Mouse (Mus musculus) ovary, postnatal 36 days (tissue): Measurements from ENCODE around the gene Lgr4.
"Not testable (repeated sequence)": the region's sequence is repeated elsewhere in the genome, so short reads cannot be mapped to it uniquely, and the experiment has no call there.

Experiments used
- DNase-seq: peaks from one replicate; pipeline ENCODE4 v3.0.0; 2022; ENCODE audit warnings: low spot score, mixed read lengths

The Lgr4 gene

DNA sequence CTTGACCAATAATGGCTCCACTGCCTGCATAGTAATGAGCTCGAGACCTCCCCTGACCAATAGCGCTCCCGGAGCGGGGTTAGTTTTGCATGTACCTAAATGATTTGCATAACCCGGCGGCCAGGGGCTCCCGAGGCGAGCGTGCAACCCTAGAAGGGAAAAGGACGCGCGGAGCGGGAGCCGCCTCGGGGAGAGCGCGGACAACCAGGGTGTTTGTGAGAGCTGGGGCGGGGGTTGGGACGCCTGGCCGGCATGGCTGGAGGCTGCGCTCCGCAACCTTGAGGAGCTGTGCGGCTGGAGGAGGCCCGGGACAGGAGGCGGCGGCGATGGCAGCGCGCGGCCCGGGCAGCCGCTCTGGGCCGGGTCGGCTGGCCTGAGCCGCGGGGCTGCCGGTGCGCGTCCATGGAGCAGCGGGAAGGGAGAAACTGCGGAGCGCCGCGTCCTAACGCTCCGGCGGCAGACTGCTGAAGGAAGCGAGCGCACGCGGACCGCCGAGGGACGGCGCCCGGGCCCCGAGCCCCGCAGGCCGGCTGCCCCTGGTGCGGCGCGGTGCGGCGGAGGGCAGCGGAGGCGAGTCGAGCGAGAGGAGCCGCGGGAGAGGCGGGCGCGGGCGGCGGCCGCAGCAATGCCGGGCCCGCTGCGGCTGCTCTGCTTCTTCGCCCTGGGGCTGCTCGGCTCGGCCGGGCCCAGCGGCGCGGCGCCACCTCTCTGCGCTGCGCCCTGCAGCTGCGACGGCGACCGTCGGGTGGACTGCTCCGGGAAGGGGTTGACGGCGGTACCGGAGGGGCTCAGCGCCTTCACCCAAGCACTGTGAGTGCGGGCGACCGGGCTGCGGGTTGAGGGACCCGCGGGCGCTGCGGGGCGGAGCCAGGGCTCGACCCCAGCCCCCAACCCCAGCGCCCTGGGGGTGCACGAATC, at the start of gene Lgr4:
Lgr4 (plus strand) TSS at position 152 of the 918 bp plus-strand sequence.
- peak; percentile 98 for DNase-seq

GRCm38 (mm10) chr2:109879429-109879828, 38.0 kb upstream of the Lgr4 start:
- DNase-seq: not testable (repeated sequence)

DNA sequence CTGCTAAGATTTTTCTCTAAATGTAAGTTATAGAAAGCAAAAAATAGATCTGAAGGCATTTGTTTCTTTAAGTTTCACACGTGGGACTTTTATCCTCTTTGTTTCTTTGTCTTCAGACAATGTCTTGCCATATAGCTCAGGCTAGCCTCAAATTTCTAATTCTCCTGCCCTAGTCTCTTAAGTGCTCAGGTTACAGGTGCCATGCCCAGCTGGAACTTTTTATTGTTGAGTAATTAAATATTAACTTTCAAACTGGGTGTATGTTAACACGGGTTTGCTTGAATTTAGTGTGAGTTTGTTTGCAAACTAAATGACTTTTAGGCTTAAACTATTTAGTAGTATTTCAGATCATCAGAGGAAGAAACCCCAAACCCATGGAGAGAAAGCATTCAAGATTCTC, 36.3 kb upstream of the Lgr4 start:
- no peak for DNase-seq

- no peak for DNase-seq
Observed at GRCm38 (mm10) chr2:109881625-109882024, 35.8 kb upstream of the Lgr4 start.

GRCm38 (mm10) chr2:109884106-109884505, 33.3 kb upstream of the Lgr4 start:
- no peak for DNase-seq

- DNase-seq: no peak
Observed at GRCm38 (mm10) chr2:109884507-109884906, 32.9 kb upstream of the Lgr4 start.

- DNase-seq: no peak
Observed at GRCm38 (mm10) chr2:109890068-109890467, 27.4 kb upstream of the Lgr4 start.

- DNase-seq: peak; percentile 90
Observed at GRCm38 (mm10) chr2:109890597-109890996, 26.9 kb upstream of the Lgr4 start, which contains the start of gene Lin7c. Lin7c (plus strand) TSS chr2:109890853.

GRCm38 (mm10) chr2:109891031-109891430, 26.4 kb upstream of the Lgr4 start:
- no peak for DNase-seq

DNA sequence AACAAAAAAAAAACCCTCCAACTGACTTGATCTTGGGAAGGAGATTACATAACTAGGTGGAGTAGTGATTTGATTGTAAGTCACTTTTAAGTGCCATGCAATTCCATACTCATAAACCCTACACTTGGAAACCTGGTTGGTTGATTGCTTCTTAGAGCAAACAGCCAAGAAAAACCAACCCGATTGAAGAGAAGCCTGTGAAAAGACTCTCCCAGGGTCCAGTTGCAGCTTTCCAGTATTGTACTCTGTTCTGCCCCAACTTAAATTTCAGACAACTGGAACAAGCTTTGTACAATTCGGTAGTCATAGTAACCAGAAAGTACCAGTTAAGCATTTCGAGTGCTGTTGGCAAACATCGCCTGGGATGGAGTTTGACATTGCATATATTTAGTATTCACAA, 26.0 kb upstream of the Lgr4 start:
- no peak for DNase-seq

- DNase-seq: no peak
Observed at GRCm38 (mm10) chr2:109896311-109896710, 21.1 kb upstream of the Lgr4 start.

- DNase-seq: no peak
Observed at GRCm38 (mm10) chr2:109902869-109903268, 14.6 kb upstream of the Lgr4 start.

DNA sequence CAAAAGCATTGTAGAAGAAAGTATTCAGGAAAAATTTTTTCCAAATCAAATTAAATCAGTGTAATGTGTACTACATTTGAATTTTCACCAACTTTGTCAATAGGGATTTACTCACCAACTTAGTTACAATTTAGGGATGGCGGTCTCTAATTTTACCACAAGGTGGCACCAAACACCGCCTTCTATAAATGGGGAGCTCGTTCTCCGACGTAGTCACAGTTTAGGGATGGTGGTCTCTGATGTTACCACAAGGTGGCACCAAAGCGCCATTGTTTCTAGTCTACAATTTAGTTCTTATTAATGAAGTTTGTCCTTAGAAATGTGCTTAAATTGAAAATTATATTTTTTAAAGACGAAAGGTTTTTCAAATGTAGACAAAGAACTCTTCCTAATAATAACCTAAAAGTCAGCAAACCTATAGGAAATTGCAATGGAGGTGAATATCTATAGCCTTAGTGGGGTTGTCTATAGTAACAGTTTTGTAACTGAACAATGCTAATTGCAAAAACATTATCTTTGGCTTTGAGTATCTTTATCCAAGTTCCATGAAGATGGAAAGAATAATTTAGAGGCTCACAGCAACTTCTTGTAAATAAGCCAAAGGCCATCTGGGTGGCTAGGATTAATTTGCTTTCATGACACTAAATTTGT, 13.2 kb upstream of the Lgr4 start:
- peak; percentile 78 for DNase-seq

DNA sequence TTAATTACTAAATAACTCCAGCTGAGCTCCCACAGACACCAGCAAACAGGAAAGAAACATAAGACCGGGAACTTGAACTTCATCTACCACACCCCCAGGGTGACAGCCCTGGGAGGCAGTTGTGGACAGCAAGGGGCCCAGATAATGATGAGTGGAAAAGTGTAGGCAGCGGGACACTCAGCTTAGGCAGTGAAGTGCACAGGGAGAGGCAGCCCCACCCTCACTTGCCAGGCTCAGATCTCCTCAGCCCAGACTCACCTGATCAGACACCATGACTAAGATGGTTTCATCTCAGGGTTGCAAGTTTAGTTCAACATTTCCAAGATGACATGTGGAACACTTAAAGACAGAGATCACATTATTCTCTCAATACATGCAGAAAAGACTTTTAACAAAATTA, 8.3 kb upstream of the Lgr4 start:
- no peak for DNase-seq

DNA sequence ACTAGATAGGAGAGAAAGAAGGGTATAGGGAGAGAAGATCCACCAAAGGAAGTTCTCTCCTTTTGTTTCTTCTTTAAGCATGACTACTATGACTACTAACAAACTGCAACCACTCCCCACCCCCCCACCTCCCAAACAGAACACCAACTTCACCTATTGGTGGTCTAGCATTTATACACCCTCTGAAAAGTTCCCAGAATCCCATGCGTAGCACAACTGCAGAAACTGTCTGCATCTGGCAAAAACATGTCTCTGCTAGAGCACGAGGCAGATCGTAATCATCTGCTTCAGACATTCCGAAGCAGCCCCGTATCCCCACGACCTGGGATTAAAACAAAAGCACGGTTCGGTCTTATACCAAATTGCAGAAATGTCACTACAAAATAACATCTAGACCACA, 5.2 kb upstream of the Lgr4 start:
- DNase-seq: no peak

DNA sequence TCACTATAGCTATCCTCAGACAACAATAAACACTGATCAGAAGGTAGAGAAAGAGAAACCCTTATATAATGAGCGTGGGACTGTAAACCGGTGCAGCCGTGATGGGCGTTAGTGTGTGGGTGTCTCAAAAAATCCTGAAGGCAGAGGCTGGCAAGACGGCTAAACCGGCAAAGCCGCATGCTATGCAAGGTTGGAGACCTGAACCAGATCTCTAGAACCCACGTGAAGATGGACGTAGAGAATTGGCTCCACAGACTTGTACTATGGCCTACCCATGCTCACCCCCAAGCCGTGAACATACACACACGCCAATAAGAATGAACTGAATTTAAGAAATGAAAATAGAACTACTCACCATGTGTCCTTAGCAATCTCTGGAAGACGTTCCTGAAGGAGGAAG, 4.7 kb upstream of the Lgr4 start:
- DNase-seq: no peak

DNA sequence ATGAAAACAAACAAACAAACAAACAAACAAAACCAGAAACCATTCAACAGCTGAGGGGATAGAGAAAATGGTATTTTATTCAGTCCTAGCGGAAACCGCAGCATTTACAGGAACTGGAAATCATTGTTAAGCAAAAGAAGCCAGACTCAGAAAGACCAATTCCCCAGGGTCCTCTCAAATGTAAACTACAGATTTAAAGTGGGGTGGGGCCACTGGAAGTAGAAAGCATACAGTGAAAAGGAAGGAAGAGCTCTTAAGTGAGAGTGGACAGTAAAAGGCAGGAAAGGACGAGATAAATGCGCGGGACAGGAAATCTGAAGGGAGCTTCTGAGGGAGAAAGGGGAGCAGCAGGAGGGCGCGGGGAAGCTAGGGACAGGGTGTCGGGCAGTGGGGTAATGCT, 4.2 kb upstream of the Lgr4 start:
- DNase-seq: no peak

DNA sequence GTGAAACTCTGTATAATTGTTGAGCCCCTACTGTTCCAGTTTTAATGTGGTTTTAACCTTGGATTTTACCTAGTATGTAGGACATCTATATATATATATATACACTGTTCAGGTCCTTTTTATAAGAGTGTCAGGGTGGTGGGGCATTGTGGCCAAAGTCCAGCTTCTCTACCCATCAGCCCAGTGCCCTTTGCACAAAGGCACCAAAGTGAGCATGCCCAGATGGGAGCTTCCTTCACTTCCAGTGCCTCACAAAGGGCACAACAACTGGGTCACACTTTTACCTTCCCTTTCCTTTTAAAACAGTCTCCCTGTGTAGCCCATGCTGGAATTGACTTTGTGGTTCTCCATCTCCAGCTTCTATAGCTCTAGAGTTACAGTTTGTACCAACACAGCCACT, 2.8 kb upstream of the Lgr4 start:
- DNase-seq: no peak

DNA sequence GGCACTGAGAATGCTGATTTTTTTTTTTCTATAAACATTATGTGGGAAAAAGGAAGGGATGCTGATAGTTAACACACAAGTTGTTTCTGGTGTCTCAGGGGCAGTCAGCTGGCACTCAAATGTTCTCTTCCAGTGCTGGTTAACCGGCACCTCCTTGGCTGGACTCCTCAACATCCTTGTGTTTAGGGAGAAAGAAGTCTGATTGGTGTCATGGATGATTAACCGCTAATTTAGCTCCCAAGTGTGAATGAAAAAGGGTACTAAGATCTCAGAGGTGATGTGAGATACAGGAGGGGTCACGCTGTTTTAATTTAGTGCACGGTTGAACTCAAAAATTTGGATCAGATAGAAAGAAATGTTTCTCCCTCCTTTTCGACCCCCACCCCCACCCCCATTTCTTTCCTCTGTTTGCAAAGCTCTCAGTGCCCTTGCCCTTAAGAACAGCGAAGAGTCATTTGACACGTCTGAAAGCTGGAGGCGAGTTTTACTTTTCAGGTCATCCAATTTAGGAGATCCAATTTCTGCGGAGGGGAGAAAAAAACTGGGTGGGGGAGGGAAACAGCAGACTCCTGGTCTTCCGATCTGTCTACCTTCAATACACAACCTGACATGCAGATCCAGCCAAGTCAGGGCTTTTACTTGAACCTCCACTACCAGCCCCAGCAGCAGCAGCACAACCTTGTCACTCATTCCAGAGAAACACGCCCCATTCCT, 508 bp upstream of the Lgr4 start:
- DNase-seq: no peak

DNA sequence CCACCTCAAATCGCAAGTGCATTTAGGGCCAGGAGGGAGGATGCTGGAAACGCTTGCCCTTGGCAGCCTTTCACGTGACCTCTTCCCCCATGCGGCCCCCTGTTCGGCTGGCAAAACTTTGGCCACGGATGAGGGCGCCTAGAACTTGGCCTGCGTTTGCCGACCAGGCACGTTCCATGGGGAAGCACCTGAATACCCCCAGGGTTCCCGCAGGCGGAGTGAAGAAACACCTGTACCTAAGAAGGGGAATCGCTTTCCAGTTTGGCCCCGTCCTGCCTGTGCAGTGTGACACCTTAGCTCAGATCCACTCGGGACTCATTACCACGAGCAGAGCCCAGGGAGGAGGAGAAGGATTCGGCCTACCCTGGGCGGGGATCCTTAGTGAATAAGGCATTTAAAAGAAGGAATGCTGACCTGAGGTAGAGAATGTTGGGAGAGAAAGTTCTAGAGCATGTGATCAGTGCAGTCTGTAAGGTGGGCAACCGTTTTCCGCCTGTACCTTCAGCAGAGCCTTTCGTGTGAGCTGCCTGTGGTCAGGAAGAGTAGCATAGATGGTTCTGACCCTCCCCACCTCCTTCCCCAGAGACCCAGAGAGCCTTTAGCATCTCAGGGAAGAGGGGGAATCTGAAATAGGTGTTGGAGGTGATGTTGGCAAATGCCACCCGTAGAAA, 1.3 kb downstream of the Lgr4 start:
- DNase-seq: peak; percentile 44

GRCm38 (mm10) chr2:109920471-109920870, 3.0 kb downstream of the Lgr4 start:
- no peak for DNase-seq
